Mouse (Mus musculus): Measurements from ENCODE around the gene Klrb1b.
A peak's percentile ranks its signal among the peaks of the same experiment; 100 is the strongest.
"Not testable (repeated sequence)": the region's sequence is repeated elsewhere in the genome, so short reads cannot be mapped to it uniquely, and the experiment has no call there.

The Klrb1b gene

GRCm38 (mm10) chr6:128840669-128841068, 14.5 kb upstream of the Klrb1b start:
- DNase-seq (ENCODE audit: low spot score): not testable (repeated sequence)

DNA sequence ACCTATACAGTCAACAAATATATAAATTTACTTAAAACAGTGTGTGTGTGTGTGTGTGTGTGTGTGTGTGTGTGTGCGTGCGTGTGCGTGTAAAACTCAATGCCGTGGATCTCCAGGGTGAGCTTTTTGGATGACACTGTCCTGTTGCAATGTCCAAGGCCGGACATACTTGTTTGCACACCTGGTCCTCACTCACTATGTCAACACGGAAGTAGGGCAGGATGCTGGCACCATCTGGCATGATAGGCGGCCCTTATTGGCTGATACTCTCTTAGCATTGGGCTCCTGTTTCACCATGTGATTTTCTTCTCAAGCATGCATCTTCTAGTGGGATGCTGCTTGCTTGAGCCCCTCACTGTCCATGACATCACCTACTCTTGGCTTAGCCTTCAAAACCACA, 13.8 kb upstream of the Klrb1b start:
- DNase-seq (ENCODE audit: low spot score): no peak

- peak; percentile 83 for DNase-seq (ENCODE audit: low spot score)
Measured at GRCm38 (mm10) chr6:128839266-128839771, 13.2 kb upstream of the Klrb1b start.

DNA sequence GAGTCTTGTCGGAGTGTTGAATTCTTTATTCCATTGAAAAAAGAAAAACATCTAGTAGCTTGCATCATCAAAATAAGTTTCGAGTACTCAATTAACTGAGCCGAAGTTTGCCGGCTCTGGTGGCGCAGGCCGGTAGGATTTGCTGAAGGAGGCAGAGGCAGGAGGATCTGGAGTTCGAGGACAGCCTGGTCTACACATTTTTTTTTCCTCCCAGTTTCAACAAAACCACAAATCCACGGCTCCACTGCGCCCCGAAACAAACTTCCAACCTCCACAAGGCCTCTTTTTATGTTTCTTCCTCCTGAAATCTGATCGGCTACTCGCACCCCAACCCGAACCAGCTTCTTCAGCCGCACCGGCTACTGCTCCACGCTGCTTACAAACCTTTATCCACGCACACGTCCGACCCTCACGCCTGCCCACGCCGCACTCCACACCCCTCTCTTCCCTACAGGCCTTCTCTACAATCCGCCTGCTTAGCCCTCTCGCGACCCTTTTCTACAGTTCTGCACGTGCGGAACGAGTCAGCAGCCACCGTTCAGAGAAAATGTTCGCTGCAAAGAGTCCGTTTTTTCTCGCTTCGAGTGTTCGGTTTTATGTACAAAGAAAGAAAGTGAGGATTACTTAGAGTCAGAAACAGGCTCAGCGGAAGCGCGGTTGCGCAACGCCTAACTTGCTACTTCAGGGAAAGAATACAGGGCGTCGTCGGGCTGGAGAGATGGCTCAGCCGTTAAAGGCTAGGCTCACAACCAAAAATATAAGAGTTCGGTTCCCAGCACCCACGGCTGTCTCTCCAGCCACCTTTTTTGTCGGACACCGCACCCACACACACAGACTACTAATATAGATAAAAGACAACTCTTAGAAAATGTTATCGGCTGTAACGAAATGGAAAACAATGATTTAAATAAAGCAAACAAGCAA, 12.5 kb upstream of the Klrb1b start:
- peak; percentile 87 for DNase-seq (ENCODE audit: low spot score)

GRCm38 (mm10) chr6:128837454-128838341, 11.6 kb upstream of the Klrb1b start:
- no peak for DNase-seq (ENCODE audit: low spot score)

- no peak for DNase-seq (ENCODE audit: low spot score)
Measured at GRCm38 (mm10) chr6:128836955-128837334, 10.8 kb upstream of the Klrb1b start.

DNA sequence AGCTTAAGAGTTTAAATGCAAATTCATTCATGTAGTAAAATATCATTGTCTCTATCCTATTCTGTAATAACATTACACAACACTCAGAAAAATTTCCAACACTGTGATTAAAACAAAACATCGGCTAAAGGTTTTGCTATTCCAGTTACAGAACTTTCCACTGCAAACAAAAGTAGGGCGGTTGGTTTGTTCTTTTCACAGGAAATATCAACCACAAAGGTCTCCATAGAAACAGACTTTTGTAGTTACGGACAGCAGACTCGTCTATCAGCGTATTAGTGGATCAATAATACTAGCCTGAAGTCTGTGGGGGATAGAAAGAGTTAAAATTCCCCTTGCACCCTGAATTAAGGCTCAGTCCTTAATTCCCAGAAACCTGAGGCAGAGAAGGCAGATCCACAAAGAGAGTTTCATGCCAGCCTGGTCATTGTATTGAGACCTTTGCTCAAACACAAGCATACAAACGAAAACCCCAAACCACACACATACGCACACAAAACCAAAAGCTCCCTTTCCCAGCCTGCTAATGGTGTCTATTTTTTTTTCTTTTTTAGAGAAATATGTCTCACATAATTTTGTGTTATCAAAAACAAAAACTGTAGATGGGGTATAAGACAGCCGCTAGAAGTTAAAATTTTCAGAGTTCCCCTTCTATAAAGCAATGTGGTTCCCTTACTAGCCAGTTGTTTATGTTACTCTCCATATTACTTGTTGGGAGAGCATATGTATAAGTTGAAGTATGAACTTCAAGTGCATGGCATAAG, 10.2 kb upstream of the Klrb1b start:
- DNase-seq (ENCODE audit: low spot score): no peak

- DNase-seq (ENCODE audit: low spot score): no peak
Measured at GRCm38 (mm10) chr6:128835571-128835970, 9.4 kb upstream of the Klrb1b start.

- no peak for DNase-seq (ENCODE audit: low spot score)
Measured at GRCm38 (mm10) chr6:128833046-128833445, 6.9 kb upstream of the Klrb1b start.

GRCm38 (mm10) chr6:128829837-128830236, 3.7 kb upstream of the Klrb1b start:
- DNase-seq (ENCODE audit: low spot score): no peak

DNA sequence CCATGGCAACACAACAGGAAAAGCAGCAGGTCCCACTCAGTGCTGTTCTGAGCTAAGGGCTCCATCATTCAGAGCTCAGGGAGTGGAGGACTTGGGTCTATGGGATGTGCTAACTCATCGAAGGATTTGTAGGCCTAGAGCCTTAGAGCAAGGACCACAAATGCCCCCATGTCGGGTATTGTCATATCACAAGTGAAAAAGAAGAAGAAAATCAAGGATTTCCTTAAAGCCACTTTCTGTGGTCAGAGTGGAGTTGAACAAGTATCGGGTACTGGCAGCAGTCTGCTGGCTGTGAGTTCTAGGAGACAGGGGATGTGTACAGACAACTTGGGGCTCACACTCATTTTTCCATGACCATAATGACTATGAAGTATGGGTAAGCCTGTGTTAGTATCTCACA, 650 bp upstream of the Klrb1b start:
- no peak for DNase-seq (ENCODE audit: low spot score)

- DNase-seq (ENCODE audit: low spot score): no peak
Measured at GRCm38 (mm10) chr6:128818083-128818802, 7.9 kb downstream of the Klrb1b start.

GRCm38 (mm10) chr6:128808532-128808931, 17.6 kb downstream of the Klrb1b start:
- DNase-seq (ENCODE audit: low spot score): no peak

DNA sequence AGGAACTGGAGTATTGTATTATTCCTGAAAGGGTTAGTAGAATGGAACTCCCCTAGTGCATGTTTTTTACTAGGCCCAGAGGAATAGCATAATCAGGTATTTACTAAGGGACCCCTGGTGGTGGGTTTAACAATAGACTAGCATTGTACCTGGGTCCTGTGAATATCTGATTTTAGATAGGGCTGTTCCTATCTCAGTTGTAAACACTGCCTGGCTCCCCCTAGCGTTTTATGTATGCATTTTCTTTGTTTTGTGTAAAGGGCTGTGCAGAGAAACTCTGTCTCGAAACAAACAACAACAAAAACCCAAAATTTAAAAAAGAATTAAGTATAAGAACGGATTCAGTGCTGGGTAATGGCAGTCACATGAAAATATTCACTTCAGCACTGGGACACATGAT, 19.1 kb downstream of the Klrb1b start:
- DNase-seq (ENCODE audit: low spot score): no peak

GRCm38 (mm10) chr6:128804823-128805640, 21.1 kb downstream of the Klrb1b start:
- DNase-seq (ENCODE audit: low spot score): not testable (repeated sequence)

DNA sequence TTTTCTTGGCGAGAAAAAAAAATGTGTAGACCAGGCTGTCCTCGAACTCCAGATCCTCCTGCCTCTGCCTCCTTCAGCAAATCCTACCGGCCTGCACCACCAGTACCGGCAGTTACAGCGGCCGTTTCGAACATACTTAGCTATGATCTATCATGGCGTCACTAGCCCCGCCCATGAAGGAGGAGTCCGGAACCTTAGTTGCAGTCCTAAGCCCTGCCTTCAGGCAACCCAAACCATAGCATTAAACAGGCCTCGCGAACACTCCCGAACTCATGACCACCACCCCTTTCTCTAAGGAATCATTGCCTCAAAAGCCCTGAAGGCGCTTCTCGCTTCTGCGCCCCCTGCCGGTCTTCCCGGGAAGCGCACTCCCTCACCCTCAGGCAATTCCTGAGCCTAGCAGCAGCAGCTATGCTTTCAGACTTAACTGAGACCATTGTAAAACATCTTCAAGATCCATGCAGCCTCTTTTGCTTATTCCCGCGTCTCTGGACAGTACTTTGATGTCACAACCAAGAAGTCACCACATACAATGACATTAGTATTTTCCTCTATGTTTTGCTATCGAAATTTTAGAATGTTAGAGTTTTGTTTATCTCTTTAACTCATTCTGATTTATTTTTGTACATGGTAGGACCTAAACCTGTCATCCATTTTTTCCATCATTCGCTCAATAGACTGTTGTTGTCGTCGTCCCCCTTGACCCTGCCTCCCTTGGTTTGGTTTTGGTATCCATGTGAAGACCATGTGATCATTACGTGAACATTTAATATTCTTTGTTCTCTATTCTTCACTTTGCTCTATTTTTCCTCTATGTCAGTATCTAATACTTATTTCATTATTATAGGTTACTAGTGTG, 22.9 kb downstream of the Klrb1b start:
- peak; percentile 94 for DNase-seq (ENCODE audit: low spot score)

DNA sequence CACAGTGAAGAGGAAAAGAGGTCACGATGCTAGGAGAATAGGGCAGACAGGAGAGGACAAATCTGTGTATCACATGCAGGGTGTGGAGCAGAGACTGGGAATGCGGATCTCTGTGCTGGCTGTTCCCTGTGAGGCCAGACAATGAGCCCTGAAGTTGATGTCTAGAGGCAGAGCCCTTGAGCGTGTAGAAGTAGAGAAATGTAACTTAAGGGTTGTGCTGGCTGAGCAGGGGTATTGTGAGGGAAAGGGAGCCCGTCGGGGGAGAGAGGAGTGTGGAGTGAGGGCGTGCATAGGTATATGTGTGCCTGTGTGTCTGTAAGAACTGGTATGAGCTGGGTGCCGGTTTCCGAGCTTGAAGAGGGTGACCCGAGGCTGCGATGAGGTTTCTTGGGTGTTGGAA, 23.6 kb downstream of the Klrb1b start:
- DNase-seq (ENCODE audit: low spot score): no peak

DNA sequence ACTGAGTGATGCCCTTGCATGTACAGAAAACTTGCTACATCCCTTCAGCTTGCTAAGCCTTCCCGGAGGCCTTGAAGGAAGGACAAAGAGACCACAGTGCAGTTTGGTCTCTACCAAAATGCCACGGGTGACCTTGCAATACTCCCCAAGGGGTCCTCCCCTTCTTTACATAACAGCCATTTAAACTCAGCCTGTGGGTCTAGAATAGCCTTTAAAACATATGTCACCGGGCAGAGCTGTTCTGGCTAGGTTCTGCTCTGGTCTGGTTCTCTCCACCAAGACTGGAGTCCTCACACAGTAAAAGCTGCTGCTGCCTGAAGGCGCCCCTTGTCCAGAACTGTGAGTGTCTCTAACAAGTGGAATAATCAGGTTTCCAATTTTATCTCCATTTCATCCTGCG, 25.4 kb downstream of the Klrb1b start:
- not testable (repeated sequence) for DNase-seq (ENCODE audit: low spot score)

- DNase-seq (ENCODE audit: low spot score): no peak
Measured at GRCm38 (mm10) chr6:128799896-128800270, 26.2 kb downstream of the Klrb1b start.
